Mouse (Mus musculus): ENCODE results near the gene Gm20431.
A peak's percentile ranks its signal among the peaks of the same experiment; 100 is the strongest.

The Gm20431 gene

DNA sequence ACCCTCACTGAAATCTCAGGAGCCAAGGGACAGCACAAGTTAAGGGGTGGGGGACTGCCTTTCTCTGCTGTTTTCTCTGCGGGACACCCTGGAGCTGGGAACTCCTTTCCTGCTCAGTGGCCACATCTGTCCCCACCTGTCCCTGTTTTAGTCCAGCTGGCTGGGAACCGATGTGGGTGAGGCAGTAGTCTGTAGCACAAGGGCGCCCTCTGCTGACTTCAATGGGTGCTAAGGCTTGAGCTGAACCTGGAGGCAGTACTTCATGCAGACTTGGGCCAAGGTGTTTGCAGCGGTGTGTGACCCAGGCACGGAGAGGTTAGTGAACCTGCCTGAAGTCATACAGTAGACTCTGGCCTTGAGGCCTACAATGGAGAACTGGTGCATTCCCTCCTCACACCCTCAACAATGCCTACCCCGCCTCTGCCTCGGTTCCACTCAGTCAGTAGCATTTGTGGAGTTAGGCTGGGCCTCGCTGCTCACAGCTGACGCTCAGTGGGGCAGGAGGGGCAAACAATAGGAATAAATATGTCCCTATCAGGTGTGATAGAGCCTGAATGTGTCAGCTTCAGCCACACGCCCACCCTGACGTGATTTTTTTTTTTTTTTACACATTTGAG lies 56.0 kb downstream of the Gm20431 start:
- DNase-seq (ENCODE audit: inconsistent age in 2 of 2, low spot score in 1 of 2): peak; percentile 87 to 96

DNA sequence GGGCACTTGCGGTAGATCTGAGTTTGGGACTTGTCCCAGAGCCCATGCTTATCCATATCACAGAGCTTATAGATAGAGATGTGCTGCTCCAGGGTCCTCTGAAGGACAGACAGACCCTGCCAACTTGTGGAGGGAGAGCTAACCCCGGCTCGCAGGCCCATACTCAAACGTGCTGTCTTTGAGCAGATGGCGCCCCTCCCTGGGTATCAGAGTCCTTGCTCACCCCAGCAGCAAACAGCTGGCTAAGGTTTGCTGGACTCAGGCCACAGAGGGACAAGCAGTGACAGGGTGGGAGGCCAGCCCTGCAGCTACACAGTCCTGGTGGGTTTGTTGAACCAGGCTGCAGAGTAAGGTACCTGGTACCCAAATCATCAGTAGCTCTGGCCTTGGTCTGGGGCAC lies 58.3 kb downstream of the Gm20431 start:
- peak in 1 of 2 experiments; percentile 53 for DNase-seq (ENCODE audit: inconsistent age in 2 of 2, low spot score in 1 of 2)

DNA sequence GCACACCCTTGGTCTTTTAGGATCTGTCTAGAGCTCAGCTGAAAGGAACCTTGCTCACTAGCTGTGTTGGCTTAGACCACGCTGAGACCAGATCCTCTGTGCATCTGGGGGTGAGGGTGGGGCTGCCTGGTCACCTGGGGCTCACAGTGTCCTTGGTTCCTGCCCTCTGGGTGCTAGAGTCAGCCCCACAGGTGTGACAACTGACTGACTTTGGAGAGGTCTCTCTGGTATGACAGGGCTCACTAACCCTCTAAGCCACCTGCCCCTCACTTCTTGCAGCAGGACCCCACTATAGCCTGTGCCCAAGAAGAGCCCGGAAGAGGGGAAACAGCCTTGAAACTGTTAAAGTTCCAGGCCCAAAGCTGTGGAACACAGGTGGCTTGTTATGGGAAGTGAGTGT lies 58.9 kb downstream of the Gm20431 start:
- DNase-seq (ENCODE audit: inconsistent age in 2 of 2, low spot score in 1 of 2): no peak

DNA sequence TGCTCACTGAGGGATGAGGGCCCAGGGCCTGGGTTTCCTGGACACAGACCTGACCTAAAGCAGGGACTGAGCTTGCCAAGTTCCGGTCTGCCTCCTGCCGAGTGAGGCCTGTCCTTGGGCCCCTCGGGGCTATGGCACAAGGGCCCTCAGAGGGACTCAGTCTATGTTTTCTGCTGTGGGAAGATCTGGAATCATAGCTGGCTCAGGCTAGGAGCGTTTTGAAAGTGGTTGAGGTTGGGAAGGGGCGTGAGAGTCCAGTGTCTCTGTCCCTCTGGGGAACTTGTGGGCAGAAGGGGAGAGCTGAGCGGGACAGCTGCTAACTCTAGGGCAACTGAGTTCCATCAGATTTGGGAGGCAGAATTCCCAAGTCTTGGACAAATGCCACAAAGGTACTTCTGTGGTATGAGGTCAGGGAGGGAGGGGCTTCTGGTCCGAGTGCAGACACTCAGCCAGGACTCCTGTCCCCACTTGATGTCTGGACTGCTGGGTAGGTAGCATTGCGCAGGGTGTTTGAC lies 60.8 kb downstream of the Gm20431 start:
- no peak for DNase-seq (ENCODE audit: inconsistent age in 2 of 2, low spot score in 1 of 2)

DNA sequence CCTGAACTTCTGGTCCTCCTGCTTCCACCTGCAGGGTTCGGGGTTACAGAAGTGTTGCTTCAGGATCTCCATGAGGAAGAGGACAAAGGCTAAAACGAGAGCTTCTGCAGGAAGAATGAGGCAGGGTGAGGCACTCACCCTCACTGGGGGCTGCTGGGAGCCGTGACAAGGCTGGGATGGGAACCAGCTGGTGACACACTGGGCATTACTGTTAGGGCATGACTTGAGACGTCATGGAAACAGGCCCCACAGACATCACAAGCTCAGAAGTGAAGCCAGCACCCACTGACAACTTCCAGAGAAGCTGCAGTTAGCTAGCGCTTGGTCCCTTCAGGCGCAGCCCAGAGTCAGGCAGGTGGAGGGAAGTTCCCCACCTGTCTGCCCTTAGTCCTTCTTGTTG lies 61.4 kb downstream of the Gm20431 start:
- DNase-seq (ENCODE audit: inconsistent age in 2 of 2, low spot score in 1 of 2): no peak

DNA sequence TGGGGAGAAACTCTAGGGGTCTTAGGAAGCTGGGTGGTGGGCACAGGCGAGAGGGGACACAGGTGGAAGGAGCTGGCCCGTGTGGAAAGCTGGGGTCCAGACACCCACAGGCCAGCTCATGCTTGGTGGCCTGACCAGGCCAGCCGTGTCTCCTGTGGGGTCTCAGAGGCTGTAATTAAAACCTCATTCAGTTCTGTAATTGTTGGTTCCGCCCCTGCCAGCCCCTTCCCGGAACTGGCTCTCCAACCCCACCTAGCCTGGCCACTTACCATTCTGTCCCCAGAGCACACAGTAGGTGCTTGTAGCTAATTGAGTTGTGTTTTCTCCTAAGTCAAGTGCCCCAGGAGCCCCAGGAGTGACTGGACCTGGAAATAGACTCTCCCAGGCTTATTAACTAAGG lies 62.1 kb downstream of the Gm20431 start:
- DNase-seq (ENCODE audit: inconsistent age in 2 of 2, low spot score in 1 of 2): no peak

DNA sequence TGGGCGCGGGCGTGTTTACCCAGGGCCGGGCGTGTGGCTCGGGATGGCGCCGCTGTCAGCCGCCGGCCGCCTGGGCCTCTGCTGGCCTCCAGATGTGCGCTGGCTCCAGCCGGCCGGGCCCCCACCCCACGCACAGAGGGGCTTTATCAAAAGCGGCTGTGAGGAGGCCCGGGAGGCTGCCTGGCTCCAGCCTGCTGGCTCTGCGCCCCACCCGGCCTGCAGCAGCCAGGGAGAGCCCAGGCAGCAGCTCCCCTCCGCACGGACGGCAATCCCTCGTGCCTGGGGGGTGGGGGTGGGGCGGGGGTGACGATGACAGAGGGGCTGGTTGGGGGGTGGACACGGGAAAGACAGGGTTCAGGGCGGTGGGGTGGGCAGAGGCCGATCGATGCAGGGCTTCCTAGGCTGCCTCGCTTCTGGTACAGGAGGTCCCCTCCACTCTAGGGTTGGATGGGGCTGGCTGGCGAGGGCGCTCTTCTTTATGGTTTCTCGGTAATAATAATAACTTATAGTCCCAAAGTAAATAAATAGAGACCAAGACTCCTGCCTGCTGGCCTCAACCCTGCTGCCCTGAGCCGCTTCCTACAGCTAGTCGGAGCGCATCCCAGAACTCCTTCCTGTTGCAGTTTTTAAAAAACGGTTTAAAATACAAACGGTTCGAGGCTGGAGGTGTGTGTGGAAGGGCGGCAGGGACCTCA lies 63.7 kb downstream of the Gm20431 start:
- DNase-seq (ENCODE audit: inconsistent age in 2 of 2, low spot score in 1 of 2): no peak

DNA sequence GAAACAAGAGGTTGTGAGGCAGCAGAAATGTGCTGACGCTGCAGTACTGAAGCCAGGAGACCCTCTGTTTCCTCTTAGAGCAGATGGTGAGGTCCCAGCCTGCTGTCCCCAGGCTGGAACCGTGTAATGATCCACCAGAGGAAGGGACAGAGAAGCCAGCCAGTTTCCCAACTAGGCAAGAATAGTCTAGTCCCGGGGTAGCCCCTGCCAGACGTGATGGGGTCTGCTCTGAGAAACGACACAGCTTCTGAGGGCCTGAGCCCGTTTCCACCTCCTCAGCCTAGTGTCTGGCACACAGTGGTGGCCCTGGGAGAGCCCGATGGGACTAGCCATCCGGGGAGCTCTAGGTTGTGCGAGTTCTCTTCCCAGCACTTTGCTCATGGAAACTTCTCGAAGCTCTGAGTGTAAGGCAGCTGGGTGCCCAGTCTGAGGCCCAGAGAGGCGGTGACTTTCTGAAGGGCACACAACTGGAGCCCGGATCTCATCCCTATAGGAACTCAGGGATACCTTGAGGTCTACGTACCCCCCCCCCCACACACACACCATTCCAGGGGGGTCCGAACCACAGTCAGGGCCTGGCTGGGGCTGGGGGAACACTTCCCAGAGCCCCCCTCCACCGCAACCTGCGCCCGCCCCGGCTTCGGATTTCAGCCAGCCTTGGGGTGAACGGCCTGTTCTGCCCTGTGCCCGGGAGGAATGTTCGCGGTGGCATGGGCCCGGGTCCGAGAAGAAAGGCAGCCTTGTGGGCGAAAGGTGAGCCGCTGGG lies 64.4 kb downstream of the Gm20431 start:
- no peak for DNase-seq (ENCODE audit: inconsistent age in 2 of 2, low spot score in 1 of 2)

DNA sequence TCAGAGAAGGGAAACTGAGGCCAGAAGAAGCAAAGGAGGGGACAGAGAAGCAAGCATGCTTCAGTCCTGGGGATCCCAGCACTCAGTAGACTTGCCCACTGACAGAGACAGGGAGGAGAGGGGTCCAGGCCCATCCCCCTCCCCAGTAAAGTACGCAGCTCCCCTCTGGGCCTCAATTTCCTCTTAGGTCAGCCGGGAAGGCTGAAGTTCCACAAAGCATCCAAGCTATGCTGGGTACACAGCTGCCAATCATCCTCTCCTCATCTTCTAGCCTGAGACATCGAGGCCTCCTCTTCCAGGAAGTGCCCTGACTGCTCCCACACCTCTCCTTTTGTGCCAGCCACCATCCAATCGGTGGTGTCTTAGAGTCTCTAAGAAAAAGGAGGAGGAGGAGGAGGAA lies 65.0 kb downstream of the Gm20431 start:
- DNase-seq (ENCODE audit: inconsistent age in 2 of 2, low spot score in 1 of 2): no peak

DNA sequence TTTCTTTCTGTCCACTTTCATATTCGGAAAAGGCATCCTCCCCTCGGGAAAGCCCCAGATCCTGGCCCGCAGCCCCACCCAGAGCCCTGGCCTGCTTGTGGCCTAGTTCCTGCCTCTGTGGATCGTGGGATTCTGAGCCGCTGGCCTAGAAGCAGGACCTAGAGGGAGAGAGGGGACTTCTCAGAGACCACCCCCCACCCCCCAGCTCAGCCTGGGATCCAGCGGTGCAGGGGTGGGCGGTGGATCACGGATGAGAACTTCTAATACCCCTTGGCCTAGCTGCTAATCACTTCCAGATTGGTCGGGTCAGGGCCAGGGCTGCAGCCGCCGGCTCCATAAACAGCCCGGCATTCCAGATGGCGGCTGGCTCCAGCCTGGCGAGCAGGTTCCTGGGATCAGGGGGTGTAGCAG lies 65.5 kb downstream of the Gm20431 start:
- DNase-seq (ENCODE audit: inconsistent age in 2 of 2, low spot score in 1 of 2): no peak

DNA sequence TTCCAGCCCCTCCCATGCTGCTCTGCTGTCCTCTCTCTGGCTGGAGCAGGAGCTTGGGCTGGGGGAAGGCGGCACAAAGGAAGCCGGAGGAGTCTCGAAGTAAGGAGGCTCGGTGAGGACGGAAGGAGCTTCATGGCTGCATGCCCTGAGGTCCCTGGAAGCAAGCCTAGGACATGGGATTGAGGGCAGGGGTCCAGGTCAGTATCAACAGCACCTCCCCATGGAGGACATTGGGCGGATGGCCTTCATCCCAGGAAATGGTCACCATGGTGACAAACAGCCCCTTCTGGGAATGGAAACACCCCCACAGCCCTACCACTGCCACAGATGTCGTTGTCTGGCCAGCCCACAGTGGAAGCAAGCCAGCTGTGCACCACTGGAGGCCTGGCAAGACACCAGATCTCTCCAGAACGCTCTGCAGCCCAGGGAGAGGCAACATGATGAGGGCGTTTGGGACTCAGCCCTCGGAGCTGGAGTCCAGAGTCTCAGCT lies 66.8 kb downstream of the Gm20431 start:
- DNase-seq (ENCODE audit: inconsistent age in 2 of 2, low spot score in 1 of 2): peak; percentile 85 to 91

DNA sequence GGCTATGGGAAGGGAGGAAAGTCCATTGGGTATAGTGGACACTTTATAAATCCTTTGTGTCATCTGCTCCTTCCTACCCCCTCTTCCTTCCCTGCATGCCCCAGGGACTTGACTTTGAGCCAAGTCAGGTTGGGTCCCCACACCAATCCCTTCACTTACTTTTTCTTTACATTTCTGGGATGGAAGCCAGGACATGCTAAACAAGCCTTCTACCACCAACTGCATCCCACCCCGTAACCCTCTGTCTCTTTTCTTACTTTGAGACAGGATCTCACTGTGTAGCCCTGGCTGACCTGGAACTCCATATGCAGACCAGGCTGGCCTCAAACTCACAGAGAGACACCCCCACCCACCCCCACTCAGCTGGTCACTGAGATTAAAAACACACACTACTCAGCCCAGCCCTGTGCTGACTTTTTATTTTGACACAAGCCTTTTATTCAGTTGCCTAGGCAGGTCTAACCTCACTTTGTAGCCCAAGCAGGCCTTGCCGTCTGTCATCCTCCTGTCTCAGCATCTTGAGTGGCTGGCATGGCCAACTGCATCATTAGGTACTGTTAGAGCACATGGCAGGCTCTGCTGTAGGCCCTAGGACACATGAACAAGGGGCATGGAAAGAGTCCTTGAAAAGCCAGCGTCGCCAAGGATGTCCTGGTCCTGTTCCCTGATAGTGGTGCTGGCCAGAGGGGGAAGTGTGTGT lies 67.6 kb downstream of the Gm20431 start:
- DNase-seq (ENCODE audit: inconsistent age in 2 of 2, low spot score in 1 of 2): no peak

DNA sequence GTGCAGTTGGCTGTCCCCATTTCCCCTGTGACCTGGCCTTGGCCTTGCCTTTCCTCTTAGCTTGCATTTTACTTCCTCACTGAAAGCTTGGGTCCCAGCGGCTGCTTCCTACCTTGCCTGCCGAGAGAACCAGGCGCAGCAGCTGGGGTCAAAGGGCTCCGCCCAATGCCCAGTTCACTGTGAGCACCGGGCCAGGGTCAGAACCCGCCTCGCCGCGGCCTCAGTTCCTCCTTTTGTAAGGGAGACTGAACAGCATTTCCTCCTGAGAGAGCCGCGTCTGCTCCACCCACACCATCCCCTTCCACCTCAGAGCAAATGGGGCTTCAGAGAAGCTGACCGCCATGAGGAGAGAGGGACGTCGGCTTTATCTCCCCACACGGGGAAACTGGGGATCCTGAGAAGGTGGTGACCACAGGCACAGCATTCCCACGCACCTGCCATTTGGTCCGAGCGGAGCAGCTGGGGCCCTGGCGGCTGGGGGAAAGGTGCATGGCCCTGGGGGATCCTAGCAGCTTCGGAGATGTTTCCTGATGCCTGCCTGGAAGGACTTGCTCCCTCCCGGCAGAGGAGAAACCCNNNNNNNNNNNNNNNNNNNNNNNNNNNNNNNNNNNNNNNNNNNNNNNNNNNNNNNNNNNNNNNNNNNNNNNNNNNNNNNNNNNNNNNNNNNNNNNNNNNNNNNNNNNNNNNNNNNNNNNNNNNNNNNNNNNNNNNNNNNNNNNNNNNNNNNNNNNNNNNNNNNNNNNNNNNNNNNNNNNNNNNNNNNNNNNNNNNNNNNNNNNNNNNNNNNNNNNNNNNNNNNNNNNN lies 72.3 kb downstream of the Gm20431 start:
- DNase-seq (ENCODE audit: inconsistent age in 2 of 2, low spot score in 1 of 2): peak; percentile 65 to 82

DNA sequence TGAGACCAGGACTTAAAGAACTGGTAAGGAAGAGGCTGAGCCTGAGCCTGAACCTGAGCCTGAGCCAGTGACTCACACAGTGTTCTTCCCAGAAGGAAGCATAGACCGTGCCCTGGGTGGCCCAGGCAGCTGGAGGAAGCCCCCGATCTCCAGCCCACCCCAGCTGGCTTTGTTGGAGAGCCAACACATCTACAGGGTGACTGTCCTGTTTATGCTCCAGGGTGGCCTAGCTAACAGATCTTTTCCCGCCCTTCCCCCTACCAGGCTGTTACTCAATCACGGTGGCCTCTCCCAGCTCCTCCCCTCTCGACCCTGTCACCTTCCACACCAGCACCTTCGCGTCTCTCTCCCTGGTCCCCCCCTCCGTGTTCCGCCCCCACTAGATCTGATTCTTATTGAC lies 74.3 kb downstream of the Gm20431 start:
- DNase-seq (ENCODE audit: inconsistent age in 2 of 2, low spot score in 1 of 2): no peak

DNA sequence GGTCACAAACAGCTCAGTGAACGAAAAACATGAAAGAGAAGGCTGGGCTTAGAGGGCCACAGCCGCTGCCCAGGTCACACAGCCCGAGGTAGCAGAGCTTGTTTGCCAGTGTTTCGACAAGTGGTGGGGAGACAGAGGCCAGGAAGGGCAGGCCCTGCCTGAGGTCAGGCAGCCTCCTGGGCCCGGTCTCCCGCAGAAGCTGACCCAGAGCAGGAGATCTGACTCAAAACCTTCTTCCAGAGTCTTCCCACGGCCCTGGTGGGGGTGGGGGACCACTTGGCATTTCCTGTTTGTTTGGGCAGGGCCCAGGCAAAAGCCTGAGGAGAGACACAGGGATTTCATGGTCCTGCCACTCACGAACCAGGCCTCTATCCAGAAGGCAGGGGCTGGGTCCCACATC lies 75.3 kb downstream of the Gm20431 start:
- peak; percentile 59 to 80 for DNase-seq (ENCODE audit: inconsistent age in 2 of 2, low spot score in 1 of 2)

DNA sequence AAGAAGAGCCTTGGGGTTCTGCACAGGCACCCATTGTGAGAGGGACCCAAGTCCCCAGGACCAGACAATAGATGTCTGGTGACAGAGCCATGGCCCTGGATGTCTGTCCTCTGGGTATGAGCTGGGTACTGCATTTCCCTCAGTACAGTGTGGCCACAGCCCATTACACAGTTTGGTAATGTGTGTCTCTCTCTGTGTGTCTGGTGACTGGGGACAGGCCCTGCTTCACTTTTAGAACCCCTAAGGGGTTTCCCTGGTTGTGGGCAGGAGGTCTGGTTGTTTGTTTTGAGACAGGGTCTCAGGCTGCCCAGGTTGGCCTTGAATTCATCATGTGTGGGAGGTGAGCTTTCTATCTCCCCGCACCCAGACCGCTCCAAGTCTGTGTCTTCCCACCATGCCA lies 76.0 kb downstream of the Gm20431 start:
- no peak for DNase-seq (ENCODE audit: inconsistent age in 2 of 2, low spot score in 1 of 2)

DNA sequence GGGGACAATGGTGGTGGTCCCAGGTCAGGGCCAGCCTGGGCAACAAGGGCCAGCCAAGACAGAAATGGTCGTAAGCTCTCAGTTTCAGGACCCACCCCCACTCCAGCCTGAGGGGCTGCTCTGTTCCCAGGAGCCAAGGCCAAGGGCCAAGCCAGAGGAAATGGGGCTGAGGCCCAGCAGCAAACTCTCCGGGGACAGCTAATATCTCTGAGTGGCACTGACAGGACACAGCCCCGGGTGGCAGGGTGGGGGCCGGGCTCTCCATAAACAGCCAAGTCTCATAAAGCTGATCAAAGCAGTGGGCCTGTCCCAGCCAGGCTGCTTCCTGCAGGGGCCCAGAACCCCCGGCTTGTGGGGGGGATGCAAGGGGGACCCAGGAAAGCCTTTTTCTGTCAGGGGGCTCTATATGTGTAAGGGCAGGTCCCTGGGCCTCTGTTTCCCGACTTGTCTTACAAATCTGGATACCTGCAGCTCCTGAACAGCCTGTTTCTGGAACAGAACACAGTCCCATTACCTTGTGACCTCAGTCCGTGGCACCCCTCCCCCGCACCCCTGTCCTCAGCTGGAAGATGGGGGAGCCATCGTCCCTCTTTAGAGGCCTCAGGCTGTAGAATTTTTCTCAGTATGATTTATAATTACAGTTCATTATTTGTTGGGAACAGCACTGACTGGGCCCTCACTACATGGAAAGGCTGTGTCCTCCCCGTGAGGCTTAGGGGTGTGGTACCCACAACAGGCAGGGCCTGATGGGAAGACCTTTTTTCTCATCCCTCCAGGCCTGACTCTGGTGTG lies 77.9 kb downstream of the Gm20431 start:
- DNase-seq (ENCODE audit: inconsistent age in 2 of 2, low spot score in 1 of 2): no peak

DNA sequence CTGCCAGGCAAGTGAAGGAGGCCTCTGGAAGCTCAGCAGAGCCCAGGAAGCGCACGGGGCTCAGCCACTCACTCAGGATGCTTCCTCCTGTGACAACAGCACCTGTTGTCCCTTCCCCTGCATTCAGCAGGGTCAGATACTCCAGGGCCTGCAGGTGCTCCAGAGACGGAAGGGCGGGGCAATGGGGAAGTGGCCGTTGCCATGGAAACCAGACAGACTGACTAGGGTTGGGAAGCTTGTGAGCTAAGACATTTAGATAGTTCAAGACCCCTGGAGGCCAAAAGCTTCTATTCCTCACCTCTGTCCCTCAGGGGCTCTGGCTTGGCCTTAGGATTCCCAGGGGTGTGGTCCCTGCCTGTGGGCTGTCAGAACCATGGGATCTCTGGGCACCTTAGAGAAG lies 82.8 kb downstream of the Gm20431 start:
- DNase-seq (ENCODE audit: inconsistent age in 2 of 2, low spot score in 1 of 2): no peak

DNA sequence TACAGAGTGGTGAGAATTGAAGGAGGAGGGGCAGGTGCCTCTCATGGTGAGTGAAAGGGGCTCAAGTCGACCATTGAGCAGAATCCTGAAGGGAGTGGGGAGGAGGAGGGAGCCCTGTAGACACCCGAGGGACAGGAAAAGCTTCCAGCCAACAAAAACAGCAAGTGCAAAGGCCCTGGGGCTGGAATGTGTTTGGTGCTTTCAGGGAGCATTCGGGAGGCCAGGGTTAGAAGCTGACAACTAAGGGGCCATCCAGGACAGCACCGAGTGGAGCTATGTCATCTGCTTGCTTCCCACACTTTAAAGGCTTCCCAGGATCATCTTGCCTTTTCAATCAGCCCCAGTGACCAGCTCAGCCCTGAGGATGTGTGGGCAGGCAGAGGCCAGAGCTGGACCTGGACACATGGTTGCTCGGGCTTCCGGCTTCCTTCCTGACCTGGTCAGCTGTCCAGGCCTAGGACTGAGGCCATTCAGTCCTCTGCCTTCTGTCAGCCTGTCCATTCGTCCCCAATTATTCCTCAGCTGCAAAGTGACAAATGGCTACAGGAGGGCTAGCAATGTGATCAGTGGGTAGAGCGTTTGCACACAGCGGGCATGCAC lies 84.0 kb downstream of the Gm20431 start:
- DNase-seq (ENCODE audit: inconsistent age in 2 of 2, low spot score in 1 of 2): peak in 1 of 2 experiments; percentile 34
